Mouse (Mus musculus): ENCODE measurements around the gene Pde6d. TPM values are rescaled to one million over a fixed set of nuclear protein-coding genes. Genes with fewer than 3 reads are reported as not detected.
"Not testable (repeated sequence)": the region's sequence is repeated elsewhere in the genome, so short reads cannot be mapped to it uniquely, and the experiment has no call there.

Pde6d gene
- polyA plus RNA-seq, 1 experiment from 2014 or later = 31.5 TPM

DNA sequence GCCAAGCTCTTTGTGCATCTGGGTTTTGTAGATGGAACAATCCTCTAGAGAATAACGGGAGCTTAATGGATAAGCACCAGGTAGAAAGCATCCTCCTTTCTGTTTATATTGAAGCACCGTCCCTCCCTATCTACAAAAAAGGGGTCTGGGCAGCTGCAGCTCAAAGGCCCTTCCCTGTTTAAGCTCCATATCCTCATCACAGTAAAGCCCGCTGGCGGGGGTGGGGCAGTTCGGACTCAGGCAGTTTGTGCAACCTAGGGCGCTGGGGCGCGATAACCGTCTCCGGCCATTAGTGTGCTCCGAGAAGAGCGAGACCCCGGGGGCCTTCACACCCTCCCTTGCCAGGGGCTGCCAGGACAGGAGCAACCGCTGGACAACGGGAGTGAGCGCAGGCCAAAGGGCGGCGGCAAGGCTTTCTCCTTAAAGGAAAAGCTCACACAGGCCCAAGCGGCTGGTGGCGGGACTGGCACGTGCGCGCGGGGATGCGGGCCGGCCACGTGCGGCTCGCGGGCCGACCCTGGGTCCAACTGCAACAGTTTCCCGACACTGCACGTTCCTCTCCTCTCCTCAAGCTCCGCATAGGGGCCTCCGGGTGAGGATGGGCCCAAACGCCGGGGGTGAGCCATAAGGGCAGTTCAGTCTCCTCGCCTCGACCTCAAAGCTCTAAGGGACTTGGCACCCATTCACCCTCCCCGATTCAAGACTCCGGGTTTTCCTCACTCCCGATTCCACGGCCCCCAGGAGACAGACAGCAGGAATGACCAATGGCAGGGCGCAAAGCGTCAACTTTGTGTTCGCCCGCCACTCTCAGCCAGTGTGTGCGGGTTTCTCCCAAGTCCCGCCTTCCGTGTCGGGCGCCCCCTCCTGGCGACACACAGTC lies 57.6 kb downstream of the Pde6d start:
- DNase-seq (peak; percentile 98), ATAC-seq (ENCODE audit: low read depth) (peak; percentile 61)
- Histone ChIP-seq H3K9me3 (replicated peaks) (no peaks in the 10 kb centered on the region), H3K4me3 (replicated peaks) (peak overlapping the region; percentile 100), H3K4me2 (peak overlapping the region; percentile 99), H3K36me3 (peaks cover 14% of the 10 kb centered on the region), H3K4me1 (replicated peaks) (peaks cover 63% of the 10 kb centered on the region), H3K27ac (peak overlapping the region; percentile 98), H3K9ac (peak overlapping the region; percentile 100), H3K27me3 (no peaks in the 10 kb centered on the region)
- 2% methylated on average over 53 of the region's 53 CpGs for WGBS (ENCODE audit: insufficient replicate concordance)

DNA sequence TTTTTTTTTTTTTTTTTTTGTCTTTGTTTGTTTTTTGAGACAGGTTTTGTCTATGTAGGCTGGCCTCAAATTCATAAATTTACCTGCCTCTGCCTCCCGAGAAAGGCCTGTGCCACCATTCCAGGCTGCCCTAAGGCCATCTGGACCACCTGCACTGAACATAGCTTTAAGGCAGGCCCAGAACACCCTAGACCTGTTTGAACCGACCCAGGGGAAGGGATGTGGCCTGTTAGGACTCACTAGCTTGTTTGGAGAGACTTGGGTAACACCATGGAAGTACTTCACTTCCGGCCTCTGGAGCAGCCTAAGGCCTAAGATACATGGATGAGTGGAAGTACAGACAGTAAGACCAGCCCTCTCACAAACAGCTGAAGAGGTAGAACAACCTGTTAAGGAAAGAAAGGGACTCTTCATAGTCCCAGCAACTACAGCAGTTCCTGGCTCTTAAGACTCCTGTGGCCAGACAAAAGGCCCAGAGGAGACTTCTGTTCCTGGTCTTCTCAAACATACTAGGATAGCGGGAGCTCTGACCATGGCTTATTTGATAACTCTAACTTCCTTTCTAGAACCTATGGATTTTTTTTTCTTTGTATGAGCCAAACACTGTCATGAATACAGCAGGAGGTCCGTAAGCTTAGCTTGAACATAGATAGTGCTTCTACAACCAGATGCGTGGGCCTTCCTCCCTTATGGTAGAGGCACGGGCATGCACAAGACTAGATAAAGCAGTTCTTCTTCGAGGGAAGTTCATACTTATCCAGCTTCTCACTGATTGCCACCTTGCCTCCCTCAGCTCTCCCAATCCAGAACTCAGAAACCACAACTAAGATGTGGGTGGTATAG lies 58.4 kb downstream of the Pde6d start:
- Histone ChIP-seq H3K27me3 (no peaks in the 10 kb centered on the region), H3K9ac (peak overlapping the region; percentile 81), H3K36me3 (peaks cover 5% of the 10 kb centered on the region), H3K9me3 (replicated peaks) (no peaks in the 10 kb centered on the region), H3K4me3 (replicated peaks) (peak overlapping the region; percentile 100), H3K4me1 (replicated peaks) (peaks cover 54% of the 10 kb centered on the region), H3K4me2 (peak overlapping the region; percentile 99), H3K27ac (peak overlapping the region; percentile 98)
- WGBS (ENCODE audit: insufficient replicate concordance) = 44% methylated on average over 8 of the region's 8 CpGs
- DNase-seq = peak; percentile 62
- ATAC-seq (ENCODE audit: low read depth) = peak; percentile 7

DNA sequence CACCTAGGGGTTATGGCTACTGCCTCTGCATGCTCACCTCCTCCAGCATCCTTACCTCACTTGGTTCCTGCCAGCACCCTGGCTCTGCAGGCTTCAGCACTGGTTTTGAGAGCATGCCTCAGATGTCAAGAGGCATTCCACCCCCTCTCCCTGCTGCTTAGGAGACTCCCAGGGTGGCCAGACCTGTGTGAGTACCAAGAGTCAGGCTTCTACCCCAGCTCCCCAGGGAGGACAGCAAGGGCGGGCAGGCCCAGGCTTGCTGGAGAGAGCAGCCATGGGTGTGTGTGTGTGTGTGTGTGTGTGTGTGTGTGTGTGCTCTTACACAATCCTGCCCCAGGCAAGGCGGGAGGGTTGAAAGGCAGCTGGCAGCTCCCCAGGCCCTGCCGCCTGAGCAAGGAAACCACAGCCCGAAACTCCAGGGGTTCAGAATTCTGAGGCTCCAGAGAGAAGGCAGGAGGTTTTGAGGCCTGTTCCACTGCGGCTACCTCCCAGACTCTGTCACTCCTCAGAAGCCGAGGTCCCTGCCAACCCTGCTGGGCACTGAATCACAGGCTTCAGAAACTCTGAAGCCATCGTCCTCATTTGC lies 60.0 kb downstream of the Pde6d start:
- no peaks in the 10 kb centered on the region for H3K9me3 ChIP-seq (replicated peaks)
- WGBS (ENCODE audit: insufficient replicate concordance) = 76% methylated on average over 6 of the region's 7 CpGs
- DNase-seq = no peak
- no peak overlapping the region for H3K4me3 ChIP-seq (replicated peaks)
- H3K4me2 ChIP-seq = no peak overlapping the region
- no peak for ATAC-seq (ENCODE audit: low read depth)
- peak overlapping the region; percentile 40 for H3K9ac ChIP-seq
- H3K4me1 ChIP-seq (replicated peaks) = peaks cover 44% of the 10 kb centered on the region
- peak overlapping the region; percentile 8; the same call in 1 of the 2 replicates for H3K27ac ChIP-seq
- no peaks in the 10 kb centered on the region for H3K36me3 ChIP-seq
- H3K27me3 ChIP-seq = no peaks in the 10 kb centered on the region

DNA sequence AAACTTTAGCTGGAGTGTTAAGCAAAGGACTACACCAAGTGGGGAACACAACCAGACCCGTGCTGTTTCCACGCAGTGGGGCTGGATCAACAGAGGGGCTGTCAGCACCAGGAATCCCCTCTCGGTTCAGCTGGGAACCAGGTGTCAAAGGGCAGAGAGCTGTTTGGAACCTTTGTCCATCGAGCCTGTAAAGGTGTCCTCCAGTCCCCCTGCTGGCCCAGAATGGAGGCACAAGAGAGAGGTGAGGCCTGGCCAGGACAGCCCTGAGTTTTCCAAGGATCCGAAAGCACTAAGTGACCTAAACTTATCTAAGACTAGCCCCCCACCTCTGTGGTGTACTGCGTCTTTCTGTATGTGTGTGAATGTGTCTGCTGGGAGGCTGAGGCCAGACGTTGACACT lies 62.1 kb downstream of the Pde6d start:
- Histone ChIP-seq H3K36me3 (no peaks in the 10 kb centered on the region), H3K27ac (no peak overlapping the region), H3K9me3 (replicated peaks) (no peaks in the 10 kb centered on the region), H3K4me1 (replicated peaks) (peaks cover 39% of the 10 kb centered on the region), H3K4me2 (no peak overlapping the region), H3K9ac (no peak overlapping the region), H3K27me3 (no peaks in the 10 kb centered on the region), H3K4me3 (replicated peaks) (no peak overlapping the region)
- ATAC-seq (ENCODE audit: low read depth) = no peak
- no peak for DNase-seq
- 40% methylated on average over 7 of the region's 7 CpGs for WGBS (ENCODE audit: insufficient replicate concordance)

DNA sequence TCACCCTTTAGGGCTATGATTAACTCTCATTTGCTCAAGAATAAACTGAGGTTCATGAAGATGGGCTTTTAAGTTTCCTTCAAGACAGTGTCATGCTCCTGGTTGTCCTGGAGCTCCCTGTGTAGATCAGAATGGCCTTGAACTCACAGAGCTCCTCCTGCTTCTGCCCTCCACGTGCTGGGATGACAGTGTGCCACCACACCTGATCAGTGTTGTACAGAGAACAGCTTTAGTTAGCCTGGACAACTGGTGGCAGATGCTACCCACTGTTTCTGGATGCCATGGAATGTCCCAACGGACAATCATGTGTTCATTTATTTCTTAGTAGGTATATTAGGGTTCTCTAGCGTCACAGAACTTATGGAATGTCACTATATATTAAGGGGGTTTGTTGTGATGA lies 65.4 kb downstream of the Pde6d start:
- ATAC-seq (ENCODE audit: low read depth) = no peak
- WGBS (ENCODE audit: insufficient replicate concordance) = 50% methylated on average over 3 of the region's 3 CpGs

DNA sequence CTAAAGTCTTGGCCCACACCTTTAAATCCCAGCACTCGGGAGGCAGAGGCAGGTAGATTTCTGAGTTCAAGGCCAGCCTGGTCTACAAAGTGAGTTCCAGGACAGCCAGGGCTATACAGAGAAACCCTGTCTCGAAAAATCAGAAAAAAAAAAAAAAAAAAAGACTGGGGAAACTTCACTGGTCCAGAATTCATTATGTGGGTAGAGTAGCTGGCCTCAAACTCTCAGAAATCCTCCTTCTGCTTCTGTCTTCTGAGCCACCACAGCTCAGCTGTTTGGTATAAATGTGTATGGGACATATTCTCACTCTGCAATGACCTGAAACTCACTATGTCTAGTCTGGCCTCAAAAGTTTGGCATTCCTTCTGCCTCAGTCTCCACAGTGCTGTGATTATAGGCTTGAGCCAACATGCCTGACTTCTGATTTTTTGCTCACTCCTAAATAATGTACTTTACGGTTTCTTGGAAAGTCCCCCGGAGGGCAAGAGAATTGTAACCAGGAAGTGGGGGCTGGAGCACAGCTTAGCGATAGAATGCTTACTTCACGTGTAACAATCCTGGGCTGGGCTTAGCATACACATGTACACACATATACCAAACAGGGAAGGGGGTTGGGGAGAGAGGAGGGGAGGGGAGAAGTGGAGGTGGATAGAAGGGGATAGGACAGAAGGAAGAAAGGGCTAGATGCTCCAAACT lies 66.6 kb downstream of the Pde6d start:
- H3K27ac ChIP-seq = no peak overlapping the region
- no peak for DNase-seq
- H3K27me3 ChIP-seq = no peaks in the 10 kb centered on the region
- 52% methylated on average over 6 of the region's 6 CpGs for WGBS (ENCODE audit: insufficient replicate concordance)
- H3K4me3 ChIP-seq (replicated peaks) = no peak overlapping the region
- H3K4me1 ChIP-seq (replicated peaks) = peaks cover 23% of the 10 kb centered on the region
- H3K4me2 ChIP-seq = no peak overlapping the region
- no peak for ATAC-seq (ENCODE audit: low read depth)
- H3K9me3 ChIP-seq (replicated peaks) = no peaks in the 10 kb centered on the region
- no peaks in the 10 kb centered on the region for H3K36me3 ChIP-seq
- H3K9ac ChIP-seq = no peak overlapping the region

More for the DNA sequence above, 65.4 kb downstream of the Pde6d start:
- no peak for DNase-seq
- H3K4me1 ChIP-seq (replicated peaks) = peaks cover 14% of the 10 kb centered on the region
- no peak overlapping the region for H3K4me2 ChIP-seq
- H3K9me3 ChIP-seq (replicated peaks) = no peaks in the 10 kb centered on the region
- no peak overlapping the region for H3K9ac ChIP-seq
- no peak overlapping the region for H3K27ac ChIP-seq
- no peaks in the 10 kb centered on the region for H3K36me3 ChIP-seq
- no peak overlapping the region for H3K4me3 ChIP-seq (replicated peaks)
- H3K27me3 ChIP-seq = no peaks in the 10 kb centered on the region

DNA sequence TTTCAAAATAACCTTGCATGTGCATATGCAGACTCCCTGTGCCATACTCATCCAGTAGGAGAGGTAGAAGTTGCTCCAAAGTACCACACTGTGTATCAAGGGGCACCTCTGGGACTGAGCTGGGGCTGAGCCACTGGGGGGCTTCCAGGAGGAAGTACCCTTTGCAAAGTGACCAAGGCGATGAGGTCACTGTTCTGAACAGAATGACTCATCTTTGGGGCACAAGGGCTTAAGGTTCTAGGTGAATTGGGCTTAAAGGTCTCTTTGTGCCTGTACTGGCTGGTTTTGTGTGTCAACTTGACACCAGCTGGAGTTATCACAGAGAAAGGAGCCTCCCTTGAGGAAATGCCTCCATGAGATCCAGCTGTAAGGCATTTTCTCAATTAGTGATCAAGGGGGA lies 69.4 kb downstream of the Pde6d start:
- not testable (repeated sequence) for H3K4me3 ChIP-seq (replicated peaks); H3K27ac ChIP-seq; H3K4me2 ChIP-seq; H3K9ac ChIP-seq; DNase-seq; H3K27me3 ChIP-seq; H3K36me3 ChIP-seq; ATAC-seq (ENCODE audit: low read depth); H3K9me3 ChIP-seq (replicated peaks)
- WGBS (ENCODE audit: insufficient replicate concordance) = 62% methylated on average over 1 of the region's 1 CpGs
- H3K4me1 ChIP-seq (replicated peaks) = peaks cover 32% of the 10 kb centered on the region

DNA sequence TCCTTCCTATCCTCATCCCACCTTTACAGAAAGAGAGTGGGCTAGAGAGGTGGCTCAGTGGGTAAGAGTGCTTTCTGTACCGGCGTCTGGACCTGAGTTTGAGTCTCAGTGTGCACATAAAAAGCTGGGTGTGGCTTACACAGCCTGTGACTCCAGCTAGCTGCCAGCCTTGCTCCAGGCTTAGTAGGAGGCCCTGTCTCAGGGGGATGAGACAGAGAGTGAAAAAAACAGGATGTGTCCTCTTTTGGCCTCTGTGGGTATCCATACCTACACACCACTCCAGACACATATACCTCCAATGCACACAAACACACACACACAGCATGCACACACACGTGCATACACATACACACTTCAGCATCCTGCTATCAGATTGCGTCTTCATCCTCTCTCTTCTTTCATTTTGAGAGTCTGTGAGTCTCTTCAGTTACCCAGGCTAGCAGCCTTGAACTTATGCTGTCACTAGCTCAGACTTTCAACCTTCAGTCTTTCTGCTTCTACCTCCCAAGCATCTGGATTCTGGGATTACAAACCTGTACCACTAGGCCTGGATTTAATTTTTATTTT lies 70.2 kb downstream of the Pde6d start:
- H3K9ac ChIP-seq = no peak overlapping the region
- no peak for DNase-seq
- 77% methylated on average over 4 of the region's 4 CpGs for WGBS (ENCODE audit: insufficient replicate concordance)
- no peak overlapping the region for H3K27ac ChIP-seq
- ATAC-seq (ENCODE audit: low read depth) = no peak
- no peaks in the 10 kb centered on the region for H3K9me3 ChIP-seq (replicated peaks)
- H3K4me3 ChIP-seq (replicated peaks) = no peak overlapping the region
- no peaks in the 10 kb centered on the region for H3K27me3 ChIP-seq
- H3K36me3 ChIP-seq = no peaks in the 10 kb centered on the region
- H3K4me1 ChIP-seq (replicated peaks) = peaks cover 35% of the 10 kb centered on the region
- H3K4me2 ChIP-seq = no peak overlapping the region

DNA sequence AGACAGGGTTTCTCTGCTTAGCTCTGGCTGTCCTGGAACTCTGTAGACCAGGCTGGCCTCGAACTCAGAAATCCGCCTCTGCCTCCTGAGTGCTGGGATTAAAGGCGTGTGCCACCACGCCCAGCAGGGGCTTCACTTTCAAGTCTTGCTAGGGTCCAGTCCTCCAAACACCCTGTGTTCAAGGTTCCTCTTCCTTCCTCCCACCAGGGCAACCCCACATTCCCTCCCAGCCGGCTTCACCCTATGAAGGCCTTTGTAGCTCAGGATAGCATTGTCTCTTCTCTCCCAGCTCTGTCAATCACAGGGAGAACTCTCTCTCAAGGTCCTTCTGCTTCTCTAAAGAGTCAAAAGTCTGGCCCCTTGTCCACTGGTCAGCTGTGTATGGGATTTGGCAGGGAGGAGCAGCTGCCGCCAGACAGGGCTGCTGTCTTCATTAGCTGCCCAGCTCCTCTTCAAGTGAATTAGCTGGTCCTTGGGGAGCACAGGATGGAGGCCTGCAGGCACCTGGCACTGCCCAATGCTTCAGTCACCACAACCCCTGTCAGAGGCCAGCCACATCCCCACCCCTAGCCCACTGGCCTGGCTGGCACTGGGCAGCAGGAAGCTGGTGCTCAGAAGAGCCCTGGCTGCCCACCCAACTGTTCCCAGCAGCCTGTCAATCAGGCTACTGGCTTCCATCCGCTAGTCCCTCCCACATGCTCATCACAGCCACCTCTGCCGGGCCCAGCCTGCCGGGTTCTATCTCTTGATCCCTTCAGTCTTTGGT lies 71.6 kb downstream of the Pde6d start:
- H3K4me2 ChIP-seq = no peak overlapping the region
- H3K9me3 ChIP-seq (replicated peaks) = no peaks in the 10 kb centered on the region
- 53% methylated on average over 9 of the region's 9 CpGs for WGBS (ENCODE audit: insufficient replicate concordance)
- 0 out of 2 replicates have a peak overlapping the region, but pooled peaks have one; percentile 26 for H3K9ac ChIP-seq
- no peaks in the 10 kb centered on the region for H3K27me3 ChIP-seq
- no peaks in the 10 kb centered on the region for H3K36me3 ChIP-seq
- H3K4me1 ChIP-seq (replicated peaks) = peaks cover 45% of the 10 kb centered on the region
- peak overlapping the region; percentile 34 for H3K27ac ChIP-seq
- no peak for ATAC-seq (ENCODE audit: low read depth)
- DNase-seq = no peak
- H3K4me3 ChIP-seq (replicated peaks) = no peak overlapping the region

DNA sequence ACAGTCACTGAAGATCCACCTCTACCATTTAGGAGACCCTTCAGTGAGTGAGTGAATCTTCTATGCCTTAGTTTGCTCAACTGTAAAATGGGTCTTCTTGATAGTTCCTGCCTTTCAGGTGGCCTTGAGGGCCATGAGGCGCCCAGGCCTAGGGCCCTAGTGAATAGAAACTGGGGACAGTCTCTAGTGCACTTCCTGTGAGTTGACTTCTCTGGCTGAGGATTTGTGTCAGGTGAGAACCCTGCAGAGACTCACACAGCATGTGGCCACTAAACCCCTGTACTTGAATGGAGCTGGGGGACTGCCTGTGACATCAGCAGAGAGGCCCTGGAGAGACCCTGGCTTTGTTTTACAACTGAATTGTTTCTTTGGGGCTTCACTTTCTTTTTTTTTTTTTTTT lies 72.2 kb downstream of the Pde6d start:
- H3K4me2 ChIP-seq = no peak overlapping the region
- peaks cover 51% of the 10 kb centered on the region for H3K4me1 ChIP-seq (replicated peaks)
- no peak overlapping the region for H3K27ac ChIP-seq
- no peaks in the 10 kb centered on the region for H3K36me3 ChIP-seq
- no peak for DNase-seq
- 76% methylated on average over 1 of the region's 1 CpGs for WGBS (ENCODE audit: insufficient replicate concordance)
- H3K4me3 ChIP-seq (replicated peaks) = no peak overlapping the region
- no peaks in the 10 kb centered on the region for H3K27me3 ChIP-seq
- no peak for ATAC-seq (ENCODE audit: low read depth)
- H3K9me3 ChIP-seq (replicated peaks) = no peaks in the 10 kb centered on the region
- H3K9ac ChIP-seq = no peak overlapping the region

Data from liver, embryonic 13.5 days (tissue).